Mouse (Mus musculus) spleen, embryonic (tissue): ENCODE data around the gene Frmd3.
"Not testable (repeated sequence)": the region's sequence is repeated elsewhere in the genome, so short reads cannot be mapped to it uniquely, and the experiment has no call there.

ENCODE experiments used
- CTCF ChIA-PET: fragments of 350-600 bp; sonication (Branson Sonifier 250); formaldehyde crosslinking; loops from one replicate; lab custom pipeline; 2022; lab: Charles Lee

Frmd3 gene

GRCm38 (mm10) chr4:74013211-74014047, at the start of gene Frmd3:
TSS of gene Frmd3 (plus strand) at chr4:74013442.
- CTCF ChIA-PET, result no interaction called here

- CTCF ChIA-PET, result no interaction called here
Measured at GRCm38 (mm10) chr4:73980454-73980853, 32.8 kb upstream of the Frmd3 start.

DNA sequence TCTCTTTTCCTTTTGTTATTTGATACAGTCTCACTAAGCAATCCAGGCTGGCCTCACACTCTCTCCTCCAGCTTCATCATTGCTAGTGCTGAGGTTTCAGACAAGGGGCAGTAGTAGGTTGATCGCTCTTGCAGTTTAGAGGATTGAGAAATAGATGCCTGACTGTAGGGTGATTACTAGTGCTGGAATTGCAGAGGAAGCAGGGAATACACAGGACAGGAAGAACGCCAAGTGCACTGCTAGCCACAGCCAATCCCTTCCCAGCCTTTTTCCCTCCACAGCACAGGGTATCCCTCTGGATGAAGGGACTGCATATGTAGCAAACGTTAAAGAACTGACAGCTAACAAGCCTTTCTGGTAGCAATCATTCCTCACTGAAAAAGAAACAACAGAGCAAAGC, 965 bp upstream of the Frmd3 start:
- CTCF ChIA-PET, result no interaction called here

GRCm38 (mm10) chr4:74012700-74013099, 542 bp upstream of the Frmd3 start:
- CTCF ChIA-PET, result no interaction called here

DNA sequence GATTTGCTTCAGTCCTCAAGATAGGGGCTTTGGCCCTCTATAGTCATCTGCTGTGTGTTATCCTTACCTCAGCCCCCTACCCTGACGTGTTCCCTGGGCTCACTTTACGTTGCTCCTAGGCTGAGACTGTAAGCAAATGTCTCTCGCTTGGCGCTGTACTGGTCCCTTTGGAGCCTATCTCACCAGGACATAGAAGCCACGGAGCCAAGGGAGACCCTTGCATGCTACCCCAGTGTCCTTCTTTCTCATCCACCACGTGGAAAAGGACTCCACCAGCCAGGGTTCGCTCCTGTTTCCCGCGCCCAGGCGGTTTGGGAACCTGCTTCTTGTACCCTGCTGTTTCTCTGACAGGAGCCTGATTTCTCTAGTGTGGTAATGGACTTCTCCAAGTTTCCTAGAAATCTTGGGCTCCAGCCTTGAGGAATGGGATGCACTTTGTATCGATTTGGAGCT, 832 bp downstream of the Frmd3 start:
- CTCF ChIA-PET, result no interaction called here

- CTCF ChIA-PET, result no interaction called here
Measured at GRCm38 (mm10) chr4:74020084-74020483, 6.8 kb downstream of the Frmd3 start.

DNA sequence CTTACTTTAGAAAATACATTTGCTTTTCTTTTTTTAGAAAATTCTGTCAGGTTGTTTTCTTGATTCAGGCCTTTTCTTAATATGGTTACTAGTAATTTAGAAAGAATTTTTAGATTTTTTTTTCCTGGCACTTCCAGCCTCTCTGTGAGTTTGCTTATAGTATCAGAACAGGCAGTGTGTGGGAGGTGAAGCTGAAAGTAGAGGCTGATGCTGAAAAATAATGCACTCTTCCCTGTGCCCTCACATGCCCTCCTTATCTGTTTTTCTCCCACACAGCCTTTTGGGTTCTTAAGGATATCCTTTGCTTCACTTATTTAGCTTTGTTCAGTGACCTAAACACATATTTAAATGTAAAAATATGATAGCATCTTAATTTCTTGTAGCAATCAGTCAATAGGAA, 30.0 kb downstream of the Frmd3 start:
- CTCF ChIA-PET, result no interaction called here

DNA sequence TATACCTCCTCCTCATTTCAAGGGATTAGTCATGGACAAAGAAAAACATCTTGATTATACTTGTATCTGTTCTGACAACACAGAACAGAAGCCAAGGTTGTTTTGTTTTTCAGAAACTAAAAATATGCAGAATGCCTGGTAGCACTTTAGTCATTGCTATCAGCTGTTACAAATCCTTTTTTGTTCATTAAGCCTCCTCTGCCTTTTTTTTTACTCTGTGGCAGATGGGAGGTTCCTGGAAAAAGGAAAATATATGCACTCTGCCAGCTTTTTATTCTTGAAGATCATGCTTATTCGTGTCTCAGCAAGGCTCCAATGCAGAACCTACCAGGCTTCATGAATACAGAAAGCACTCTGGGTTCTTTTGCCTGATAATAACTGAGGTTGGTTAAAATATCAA, 38.5 kb downstream of the Frmd3 start:
- CTCF ChIA-PET, result no interaction called here

DNA sequence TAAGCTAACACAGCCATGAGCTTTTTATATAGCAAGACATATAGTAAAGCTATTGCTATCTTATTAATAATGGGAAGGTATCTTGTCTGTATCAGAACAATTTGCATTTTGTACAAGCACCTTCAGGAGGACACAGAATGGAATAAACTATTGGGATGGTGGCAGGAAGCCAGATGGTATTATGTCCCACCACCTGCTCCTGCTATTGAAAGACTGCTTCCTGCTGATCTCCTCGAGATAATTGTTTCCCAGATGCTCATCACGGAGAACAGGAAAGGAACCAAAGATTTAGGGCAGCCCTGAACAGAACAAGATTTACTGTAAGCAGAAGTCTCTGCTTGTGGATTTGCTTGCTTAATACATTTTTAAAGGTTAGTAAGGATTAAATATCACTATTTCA, 63.5 kb downstream of the Frmd3 start:
- CTCF ChIA-PET, result no interaction called here

DNA sequence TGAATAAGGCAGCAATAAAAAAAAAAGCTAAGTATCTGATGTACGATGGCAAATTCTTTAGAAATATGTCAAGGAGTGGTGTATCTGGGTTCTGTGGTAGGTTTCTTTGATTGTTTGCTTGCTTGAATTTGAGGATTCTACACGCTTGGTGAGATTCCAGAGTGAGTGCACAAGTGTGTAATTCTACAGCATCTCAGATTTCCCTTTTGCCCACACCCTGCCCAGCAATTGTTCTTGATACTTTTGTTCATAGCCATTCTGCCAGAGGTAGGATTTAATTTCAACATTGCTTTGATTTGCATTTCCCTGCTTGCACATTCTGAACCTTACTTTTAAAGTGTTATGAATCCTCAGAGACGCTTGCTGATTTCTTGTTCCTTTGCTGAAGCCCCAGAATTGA, 97.6 kb downstream of the Frmd3 start:
- CTCF ChIA-PET, result no interaction called here

- CTCF ChIA-PET, result no interaction called here
Measured at GRCm38 (mm10) chr4:74191528-74191927, 178.3 kb downstream of the Frmd3 start.

GRCm38 (mm10) chr4:74201281-74201811, 188.1 kb downstream of the Frmd3 start:
- CTCF ChIA-PET, result no interaction called here

DNA sequence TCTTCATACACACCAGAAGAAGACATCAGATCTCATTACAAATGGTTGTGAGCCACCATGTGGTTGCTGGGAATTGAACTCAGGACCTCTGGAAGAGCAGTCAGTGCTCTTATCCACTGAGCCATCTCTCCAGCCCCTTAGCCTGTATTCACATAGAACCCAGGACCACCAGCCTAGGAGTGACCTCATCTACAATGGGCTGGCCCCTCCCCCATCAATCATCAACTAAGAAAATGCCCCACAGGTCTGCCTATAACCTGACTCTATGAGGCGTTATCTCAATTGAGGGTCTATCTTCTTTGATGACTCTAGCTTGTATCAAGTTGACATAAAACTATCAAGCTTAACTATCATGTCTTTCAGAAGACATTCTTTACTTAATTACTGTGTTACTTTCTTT, 208.5 kb downstream of the Frmd3 start:
- CTCF ChIA-PET, result not testable (repeated sequence)

GRCm38 (mm10) chr4:74222360-74222759, 209.1 kb downstream of the Frmd3 start:
- CTCF ChIA-PET, result no interaction called here

DNA sequence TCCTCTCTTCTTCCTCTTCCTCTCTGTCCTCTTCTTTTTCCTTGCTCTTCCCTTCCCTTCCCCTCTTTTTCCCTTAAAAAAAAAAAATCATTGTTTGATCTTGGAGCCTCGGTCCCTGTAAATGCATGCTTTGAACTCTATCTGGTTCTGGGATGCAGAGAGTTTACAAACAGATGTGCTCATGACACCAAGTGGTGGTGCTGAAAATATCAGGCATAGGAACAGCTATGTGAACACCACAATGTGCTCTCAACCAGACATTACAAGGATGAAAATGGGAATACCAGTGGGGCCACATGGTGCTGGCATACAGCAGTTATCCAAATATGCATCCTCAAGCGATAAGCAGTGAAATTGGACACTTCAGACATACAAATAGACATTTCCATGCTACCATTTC, 211.0 kb downstream of the Frmd3 start:
- CTCF ChIA-PET, result no interaction called here

GRCm38 (mm10) chr4:74230994-74231393, 217.8 kb downstream of the Frmd3 start:
- CTCF ChIA-PET, result no interaction called here

GRCm38 (mm10) chr4:74231405-74231804, 218.2 kb downstream of the Frmd3 start:
- CTCF ChIA-PET, result no interaction called here

DNA sequence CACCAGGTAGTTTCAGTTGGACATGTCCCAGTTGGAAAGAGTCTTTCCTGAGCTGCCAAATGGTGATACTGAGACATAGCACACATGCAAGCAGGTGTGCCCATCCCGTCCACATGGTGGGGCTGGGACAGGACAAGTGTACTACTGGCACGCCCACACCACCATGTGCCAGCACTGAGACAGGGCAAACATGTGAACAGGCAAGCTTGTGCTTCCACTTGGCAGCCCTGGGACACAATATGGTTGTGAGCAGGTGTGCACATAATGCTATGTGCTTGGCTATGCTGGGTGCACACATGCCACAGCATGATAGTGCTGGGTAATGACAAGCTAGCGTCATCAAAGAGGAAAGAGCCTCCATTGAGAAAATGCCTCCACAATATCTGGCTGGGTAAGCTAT, 220.3 kb downstream of the Frmd3 start:
- CTCF ChIA-PET, result no interaction called here

DNA sequence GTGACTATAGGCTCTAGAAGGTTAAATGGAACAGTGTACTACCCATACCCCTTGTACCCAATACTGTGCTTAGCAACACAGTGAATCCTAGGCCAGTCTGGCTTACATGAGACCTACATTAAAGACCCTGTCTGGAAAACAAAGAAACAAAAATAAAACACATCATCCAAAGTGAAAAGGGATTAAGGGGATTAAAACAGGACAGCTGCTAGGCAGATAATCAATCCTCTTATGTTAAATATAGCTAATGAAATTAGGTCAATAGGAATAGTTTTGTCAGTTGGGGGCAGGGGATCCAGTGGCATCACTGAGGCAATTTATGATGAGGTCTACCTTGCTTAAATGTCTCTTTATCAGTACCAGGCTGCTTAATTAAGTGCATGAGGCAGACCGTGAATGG, 228.9 kb downstream of the Frmd3 start, which contains the start of gene Kdm4c:
Gene Kdm4c (plus strand): TSS at position 322 of the 400 bp plus-strand sequence.
- CTCF ChIA-PET, result no interaction called here
